Mouse (Mus musculus): ENCODE measurements around the gene Cnn3.
A peak's percentile ranks its signal among the peaks of the same experiment; 100 is the strongest.

Cnn3 gene

GRCm38 (mm10) chr3:121425861-121426620, at the start of gene Cnn3:
TSS of gene Cnn3 (plus strand) at chr3:121426497.
- TF ChIP-seq GATA4 (IDR thresholded peaks at IDR 0.05; ENCODE audit: insufficient replicate concordance, low read length) = no peak

- TF ChIP-seq GATA4 (IDR thresholded peaks at IDR 0.05; ENCODE audit: insufficient replicate concordance, low read length) = peak; percentile 77; the same call in 1 of the 2 replicates
Observed at GRCm38 (mm10) chr3:121378708-121379612, 47.3 kb upstream of the Cnn3 start.

- no peak for TF ChIP-seq GATA4 (IDR thresholded peaks at IDR 0.05; ENCODE audit: insufficient replicate concordance, low read length)
Observed at GRCm38 (mm10) chr3:121379699-121380098, 46.6 kb upstream of the Cnn3 start.

- no peak for TF ChIP-seq GATA4 (IDR thresholded peaks at IDR 0.05; ENCODE audit: insufficient replicate concordance, low read length)
Observed at GRCm38 (mm10) chr3:121387471-121388009, 38.8 kb upstream of the Cnn3 start.

- no peak for TF ChIP-seq GATA4 (IDR thresholded peaks at IDR 0.05; ENCODE audit: insufficient replicate concordance, low read length)
Observed at GRCm38 (mm10) chr3:121389366-121389765, 36.9 kb upstream of the Cnn3 start.

GRCm38 (mm10) chr3:121389860-121390530, 36.3 kb upstream of the Cnn3 start:
- TF ChIP-seq GATA4 (IDR thresholded peaks at IDR 0.05; ENCODE audit: insufficient replicate concordance, low read length) = no peak

GRCm38 (mm10) chr3:121390724-121391123, 35.6 kb upstream of the Cnn3 start:
- TF ChIP-seq GATA4 (IDR thresholded peaks at IDR 0.05; ENCODE audit: insufficient replicate concordance, low read length) = no peak

- TF ChIP-seq GATA4 (IDR thresholded peaks at IDR 0.05; ENCODE audit: insufficient replicate concordance, low read length) = no peak
Observed at GRCm38 (mm10) chr3:121395588-121396295, 30.6 kb upstream of the Cnn3 start.

GRCm38 (mm10) chr3:121396561-121396960, 29.7 kb upstream of the Cnn3 start:
- no peak for TF ChIP-seq GATA4 (IDR thresholded peaks at IDR 0.05; ENCODE audit: insufficient replicate concordance, low read length)

GRCm38 (mm10) chr3:121397007-121397406, 29.3 kb upstream of the Cnn3 start:
- TF ChIP-seq GATA4 (IDR thresholded peaks at IDR 0.05; ENCODE audit: insufficient replicate concordance, low read length) = no peak

GRCm38 (mm10) chr3:121401384-121401783, 24.9 kb upstream of the Cnn3 start:
- TF ChIP-seq GATA4 (IDR thresholded peaks at IDR 0.05; ENCODE audit: insufficient replicate concordance, low read length) = no peak

- no peak for TF ChIP-seq GATA4 (IDR thresholded peaks at IDR 0.05; ENCODE audit: insufficient replicate concordance, low read length)
Observed at GRCm38 (mm10) chr3:121402096-121402495, 24.2 kb upstream of the Cnn3 start.

GRCm38 (mm10) chr3:121403449-121403848, 22.8 kb upstream of the Cnn3 start:
- TF ChIP-seq GATA4 (IDR thresholded peaks at IDR 0.05; ENCODE audit: insufficient replicate concordance, low read length) = no peak

GRCm38 (mm10) chr3:121405101-121405500, 21.2 kb upstream of the Cnn3 start:
- no peak for TF ChIP-seq GATA4 (IDR thresholded peaks at IDR 0.05; ENCODE audit: insufficient replicate concordance, low read length)

Measured in liver, adult (tissue).